Mouse (Mus musculus) megakaryocyte, embryonic 14.5 days (primary cell): Measurements from ENCODE around the gene P2rx4.

ENCODE experiments used
- FLI1 ChIP-seq: IDR thresholded peaks from 2 replicates; pipeline ENCODE4 v1.6.1; 2012; ENCODE audit warnings: low read length, inconsistent platforms, mixed read lengths
- GATA1 ChIP-seq: IDR thresholded peaks from 3 replicates; pipeline ENCODE4 v1.6.1; 2012; ENCODE audit warnings: mixed read lengths, low read length, inconsistent platforms, borderline replicate concordance

DNA sequence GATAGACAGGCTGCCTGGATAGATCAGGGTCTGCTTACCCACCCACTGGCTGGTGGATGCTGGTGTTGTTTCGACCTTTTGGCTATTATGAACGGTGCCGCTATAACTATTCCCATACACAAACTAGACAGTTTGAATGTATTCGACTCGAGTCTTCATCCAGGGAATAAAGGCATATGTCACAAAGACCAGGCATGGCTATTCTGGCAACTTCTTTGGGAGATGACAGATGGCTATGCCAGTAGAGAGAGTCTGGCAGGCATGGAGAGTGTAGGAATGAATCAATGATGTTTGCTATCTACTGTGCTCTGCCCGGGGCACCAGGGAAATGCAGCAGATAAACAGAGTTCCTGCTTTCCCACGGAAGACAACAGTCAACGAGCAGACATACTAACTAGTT is 27.5 kb upstream of the P2rx4 start:
- TF ChIP-seq GATA1: no peak
- no peak for TF ChIP-seq FLI1
